Mouse (Mus musculus): ENCODE data around the gene Efnb3. TPM values are rescaled to one million over a fixed set of nuclear protein-coding genes. Genes with fewer than 3 reads are reported as not detected.
"Not testable (repeated sequence)": the region's sequence is repeated elsewhere in the genome, so short reads cannot be mapped to it uniquely, and the experiment has no call there.

Gene Efnb3
- polyA plus RNA-seq, 1 experiment: 0.84 TPM

DNA sequence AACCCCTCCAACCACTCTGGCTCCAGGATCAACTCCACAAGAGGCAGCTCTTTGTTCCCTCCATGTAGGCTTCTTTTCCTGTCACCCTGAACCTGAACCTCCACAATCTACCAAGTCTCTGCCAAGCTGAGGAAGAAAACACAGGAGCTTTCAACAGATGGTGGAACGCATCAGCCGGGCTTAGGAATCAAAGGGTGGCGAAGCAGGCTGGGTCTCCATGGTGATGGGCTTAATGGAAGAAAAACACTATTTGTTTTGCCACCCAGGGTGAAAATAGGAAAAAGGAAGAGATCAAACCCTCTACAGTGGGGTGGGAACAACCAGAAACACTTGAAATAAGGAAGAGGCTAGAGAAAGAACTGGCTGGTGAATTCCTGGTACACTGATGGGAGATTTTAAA lies 16.4 kb downstream of the Efnb3 start:
- Histone ChIP-seq H3K36me3 (ENCODE audit: control insufficient read depth, insufficient read depth, low read length) (no peaks in the 10 kb centered on the region), H3K27me3 (replicated peaks; ENCODE audit: control insufficient read depth, insufficient read depth, low read length) (no peaks in the 10 kb centered on the region), H3K27ac (ENCODE audit: insufficient read depth, low read depth, low read length) (no peak overlapping the region), H3K4me1 (ENCODE audit: control insufficient read depth, insufficient read depth, low read length) (peaks cover 7% of the 10 kb centered on the region; the same call in 1 of the 2 replicates), H3K4me3 (ENCODE audit: insufficient read depth, low read depth, low read length) (no peak overlapping the region)
- no peak for TF ChIP-seq CTCF (conservative IDR thresholded peaks at IDR 0.05; ENCODE audit: insufficient read depth, insufficient read length, low read depth, low read length)
- TF ChIP-seq POLR2A (IDR thresholded peaks at IDR 0.05; ENCODE audit: low read depth, low read length): no peak
- WGBS: 77% methylated on average over 3 of the region's 3 CpGs
- no peak for DNase-seq

GRCm38 (mm10) chr11:69541741-69542140 lies 18.3 kb downstream of the Efnb3 start:
- 63% methylated on average over 1 of the region's 3 CpGs for WGBS
- not testable (repeated sequence) for H3K27ac ChIP-seq (ENCODE audit: insufficient read depth, low read depth, low read length)

DNA sequence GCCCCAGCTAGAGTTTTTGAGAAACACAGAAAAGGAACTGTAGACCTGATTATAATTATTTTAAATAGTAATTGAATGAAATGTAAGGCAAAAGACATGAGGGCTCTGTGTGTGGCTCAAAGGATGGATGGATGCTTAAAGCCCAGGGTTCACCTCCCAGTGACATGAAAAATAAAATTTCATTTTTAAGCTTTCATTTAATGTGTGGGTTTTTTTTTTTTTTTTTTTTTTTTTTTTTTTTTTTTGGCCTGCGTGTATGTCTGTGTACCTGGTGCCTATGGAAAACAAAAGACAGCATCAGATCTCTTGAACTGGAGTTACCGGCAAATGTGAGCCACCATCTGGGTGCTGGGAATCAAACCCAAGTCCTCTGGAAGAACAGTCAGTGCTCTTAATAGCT lies 19.3 kb downstream of the Efnb3 start:
- 92% methylated on average over 2 of the region's 2 CpGs for WGBS
- no peak overlapping the region for H3K4me3 ChIP-seq (ENCODE audit: insufficient read depth, low read depth, low read length)
- no peak overlapping the region for H3K27ac ChIP-seq (ENCODE audit: insufficient read depth, low read depth, low read length)
- DNase-seq: no peak
- H3K27me3 ChIP-seq (replicated peaks; ENCODE audit: control insufficient read depth, insufficient read depth, low read length): no peaks in the 10 kb centered on the region
- peaks cover 6% of the 10 kb centered on the region; the same call in 1 of the 2 replicates for H3K4me1 ChIP-seq (ENCODE audit: control insufficient read depth, insufficient read depth, low read length)
- no peak for TF ChIP-seq POLR2A (IDR thresholded peaks at IDR 0.05; ENCODE audit: low read depth, low read length)
- no peak for TF ChIP-seq CTCF (conservative IDR thresholded peaks at IDR 0.05; ENCODE audit: insufficient read depth, insufficient read length, low read depth, low read length)
- no peaks in the 10 kb centered on the region for H3K36me3 ChIP-seq (ENCODE audit: control insufficient read depth, insufficient read depth, low read length)

More at GRCm38 (mm10) chr11:69541741-69542140, 18.3 kb downstream of the Efnb3 start:
- not testable (repeated sequence) for DNase-seq; H3K27me3 ChIP-seq (replicated peaks; ENCODE audit: control insufficient read depth, insufficient read depth, low read length); H3K36me3 ChIP-seq (ENCODE audit: control insufficient read depth, insufficient read depth, low read length); H3K4me3 ChIP-seq (ENCODE audit: insufficient read depth, low read depth, low read length); H3K4me1 ChIP-seq (ENCODE audit: control insufficient read depth, insufficient read depth, low read length)

- no peaks in the 10 kb centered on the region for H3K27me3 ChIP-seq (replicated peaks; ENCODE audit: control insufficient read depth, insufficient read depth, low read length)
- peaks cover 6% of the 10 kb centered on the region; the same call in 1 of the 2 replicates for H3K4me1 ChIP-seq (ENCODE audit: control insufficient read depth, insufficient read depth, low read length)
- WGBS: 71% methylated on average over 1 of the region's 1 CpGs
- no peak for DNase-seq
- no peak overlapping the region for H3K27ac ChIP-seq (ENCODE audit: insufficient read depth, low read depth, low read length)
- TF ChIP-seq CTCF (conservative IDR thresholded peaks at IDR 0.05; ENCODE audit: insufficient read depth, insufficient read length, low read depth, low read length) (no peak), POLR2A (IDR thresholded peaks at IDR 0.05; ENCODE audit: low read depth, low read length) (no peak)
- H3K4me3 ChIP-seq (ENCODE audit: insufficient read depth, low read depth, low read length): no peak overlapping the region
- no peaks in the 10 kb centered on the region for H3K36me3 ChIP-seq (ENCODE audit: control insufficient read depth, insufficient read depth, low read length)
Measured at GRCm38 (mm10) chr11:69534990-69535389, 25.0 kb downstream of the Efnb3 start.

DNA sequence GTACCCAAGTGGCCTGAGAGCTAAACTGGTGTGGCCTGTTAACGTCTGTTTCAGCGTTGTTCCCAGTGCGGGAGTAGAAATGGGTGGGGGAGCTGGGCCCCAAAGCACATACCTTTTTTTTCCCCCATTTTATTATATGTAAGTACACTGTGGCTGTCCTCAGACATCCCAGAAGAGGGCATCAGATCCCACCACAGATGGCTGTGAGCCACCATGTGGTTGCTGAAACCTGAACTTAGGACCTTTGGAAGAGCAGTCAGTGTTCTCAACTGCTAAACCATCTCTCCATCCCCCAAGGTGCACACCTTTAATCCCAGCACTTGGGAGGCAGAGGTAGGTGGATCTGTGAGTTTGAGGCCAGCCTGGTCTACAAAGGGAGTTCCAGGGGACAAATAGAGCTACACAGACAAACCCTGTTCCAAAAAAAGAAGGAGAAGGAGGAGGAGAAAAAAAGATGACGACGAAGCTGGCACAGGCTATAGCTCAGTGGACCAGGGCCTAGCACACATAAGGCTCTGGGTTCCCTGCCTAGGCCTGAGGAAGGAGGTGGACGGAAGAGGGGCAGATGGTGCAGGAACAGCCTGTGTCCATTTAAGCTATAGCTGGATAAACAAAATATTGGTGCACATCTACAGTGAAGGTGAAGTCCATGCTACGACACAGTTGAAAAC lies 27.4 kb downstream of the Efnb3 start:
- TF ChIP-seq POLR2A (IDR thresholded peaks at IDR 0.05; ENCODE audit: low read depth, low read length) (no peak), CTCF (conservative IDR thresholded peaks at IDR 0.05; ENCODE audit: insufficient read depth, insufficient read length, low read depth, low read length) (no peak)
- no peak overlapping the region for H3K4me3 ChIP-seq (ENCODE audit: insufficient read depth, low read depth, low read length)
- WGBS: 85% methylated on average over 7 of the region's 7 CpGs

GRCm38 (mm10) chr11:69530755-69531154 lies 29.2 kb downstream of the Efnb3 start:
- H3K36me3 ChIP-seq (ENCODE audit: control insufficient read depth, insufficient read depth, low read length); H3K4me1 ChIP-seq (ENCODE audit: control insufficient read depth, insufficient read depth, low read length); H3K27ac ChIP-seq (ENCODE audit: insufficient read depth, low read depth, low read length); DNase-seq; H3K4me3 ChIP-seq (ENCODE audit: insufficient read depth, low read depth, low read length); H3K27me3 ChIP-seq (replicated peaks; ENCODE audit: control insufficient read depth, insufficient read depth, low read length): not testable (repeated sequence)
- TF ChIP-seq CTCF (conservative IDR thresholded peaks at IDR 0.05; ENCODE audit: insufficient read depth, insufficient read length, low read depth, low read length): peak; percentile 37; the same call in 1 of the 2 replicates
- WGBS: 90% methylated on average over 6 of the region's 6 CpGs

More for the DNA sequence above, 27.4 kb downstream of the Efnb3 start:
- Histone ChIP-seq H3K36me3 (ENCODE audit: control insufficient read depth, insufficient read depth, low read length) (no peaks in the 10 kb centered on the region), H3K27ac (ENCODE audit: insufficient read depth, low read depth, low read length) (no peak overlapping the region), H3K4me1 (ENCODE audit: control insufficient read depth, insufficient read depth, low read length) (no peaks in the 10 kb centered on the region), H3K27me3 (replicated peaks; ENCODE audit: control insufficient read depth, insufficient read depth, low read length) (no peaks in the 10 kb centered on the region)
- DNase-seq: peak; percentile 19

GRCm38 (mm10) chr11:69530281-69530680 lies 29.7 kb downstream of the Efnb3 start:
- not testable (repeated sequence) for H3K4me1 ChIP-seq (ENCODE audit: control insufficient read depth, insufficient read depth, low read length); H3K36me3 ChIP-seq (ENCODE audit: control insufficient read depth, insufficient read depth, low read length); H3K27ac ChIP-seq (ENCODE audit: insufficient read depth, low read depth, low read length); H3K27me3 ChIP-seq (replicated peaks; ENCODE audit: control insufficient read depth, insufficient read depth, low read length); DNase-seq; H3K4me3 ChIP-seq (ENCODE audit: insufficient read depth, low read depth, low read length)
- 86% methylated on average over 3 of the region's 3 CpGs for WGBS

DNA sequence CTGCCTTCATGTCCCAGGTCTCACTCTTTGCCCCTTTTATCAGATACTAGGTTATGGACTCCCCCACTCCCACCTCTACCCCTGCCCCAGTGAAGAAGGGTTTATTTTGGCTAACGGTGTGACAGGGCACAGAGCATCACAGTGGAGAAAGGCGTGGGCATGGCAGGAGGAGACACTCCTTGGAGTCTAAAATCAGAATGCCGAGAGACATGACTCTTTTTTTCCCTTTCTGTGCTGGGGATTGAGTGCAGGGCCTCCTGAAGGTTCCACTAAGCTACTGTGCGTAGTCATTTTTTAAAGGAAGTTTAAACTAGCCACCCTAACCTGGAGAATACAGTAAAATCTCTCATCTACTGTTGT lies 32.0 kb downstream of the Efnb3 start:
- WGBS: 95% methylated on average over 4 of the region's 4 CpGs
- TF ChIP-seq POLR2A (IDR thresholded peaks at IDR 0.05; ENCODE audit: low read depth, low read length) (no peak), CTCF (conservative IDR thresholded peaks at IDR 0.05; ENCODE audit: insufficient read depth, insufficient read length, low read depth, low read length) (no peak)
- H3K4me3 ChIP-seq (ENCODE audit: insufficient read depth, low read depth, low read length): no peak overlapping the region

More for the DNA sequence above, 32.0 kb downstream of the Efnb3 start:
- no peaks in the 10 kb centered on the region for H3K4me1 ChIP-seq (ENCODE audit: control insufficient read depth, insufficient read depth, low read length)
- H3K27ac ChIP-seq (ENCODE audit: insufficient read depth, low read depth, low read length): no peak overlapping the region
- no peaks in the 10 kb centered on the region for H3K27me3 ChIP-seq (replicated peaks; ENCODE audit: control insufficient read depth, insufficient read depth, low read length)
- no peaks in the 10 kb centered on the region for H3K36me3 ChIP-seq (ENCODE audit: control insufficient read depth, insufficient read depth, low read length)
- no peak for DNase-seq

Data from kidney, adult 2 months (tissue).